Mouse (Mus musculus) lung, adult 2 months (tissue): ENCODE results near the gene Slc22a23. TPM values are rescaled to one million over a fixed set of nuclear protein-coding genes. Genes with fewer than 3 reads are reported as not detected.
"Not testable (repeated sequence)": the region's sequence is repeated elsewhere in the genome, so short reads cannot be mapped to it uniquely, and the experiment has no call there.

Source experiments
- DNase-seq: peaks from one replicate; pipeline ENCODE4 v3.0.0; 2022
- H3K4me1 ChIP-seq: fragments of 200-500 bp; 2 replicates; pipeline ENCODE4 v1.6.1; 2011; ENCODE audit warnings: low read length; ENCODE audit not compliant: control insufficient read depth, insufficient read depth
- H3K4me3 ChIP-seq: fragments of 200-500 bp; replicated peaks from 2 replicates; pipeline ENCODE3; 2011; ENCODE audit warnings: low read depth, mild to moderate bottlenecking, control low read depth, low read length; ENCODE audit errors: extremely low read depth
- CTCF ChIP-seq: fragments of 200-500 bp; IDR thresholded peaks from 2 replicates; pipeline ENCODE4 v1.5.1; 2011; ENCODE audit warnings: mild to moderate bottlenecking, low read length, control low read depth; ENCODE audit not compliant: insufficient read depth
- POLR2A ChIP-seq: fragments of 200-500 bp; IDR thresholded peaks from 2 replicates; pipeline ENCODE4 v1.6.1; 2011; ENCODE audit warnings: low read depth, mild to moderate bottlenecking, control low read depth, low read length, borderline replicate concordance; ENCODE audit errors: extremely low read depth
- WGBS: fragments of 180-500 bp; shearing (Covaris S2); methylation state at CpG from one replicate; pipeline ENCODE4 v1.1.7; 2018; 5-methylcytosine and 5-hydroxymethylcytosine counted together
- polyA plus RNA-seq: library from polyadenylated mRNA; depleted of rRNA; stranded (reverse); fragments of >200 nt; gene quantifications from 2 replicates; pipeline ENCODE4 v1.2.3, GENCODE M21; 2012; rRNA removed

The Slc22a23 gene
- polyA plus RNA-seq, result 78.2 and 81.6 TPM in 2 replicates

- Histone ChIP-seq H3K4me1 (no peaks in the 10 kb centered on the region; the same call in 1 of the 2 replicates), H3K4me3 (peak within 1 kb of the TSS; percentile 76)
- TF ChIP-seq CTCF (peak; percentile 10; the same call in 1 of the 2 replicates), POLR2A (0 out of 2 replicates have a peak, but pooled peaks have one; percentile 15)
- peak; percentile 81 for DNase-seq
- 4% methylated on average over 68 of the region's 69 CpGs for WGBS
These were observed at the start of gene Slc22a23 for GRCm38 (mm10) chr13:34345128-34346085. Gene Slc22a23, minus strand, starts transcription at chr13:34345182.

- WGBS, result 84% methylated on average over 15 of the region's 16 CpGs
- H3K4me1 ChIP-seq, DNase-seq, H3K4me3 ChIP-seq: not testable (repeated sequence)
These were observed 49.3 kb upstream of the Slc22a23 start for GRCm38 (mm10) chr13:34394305-34394704.

DNA sequence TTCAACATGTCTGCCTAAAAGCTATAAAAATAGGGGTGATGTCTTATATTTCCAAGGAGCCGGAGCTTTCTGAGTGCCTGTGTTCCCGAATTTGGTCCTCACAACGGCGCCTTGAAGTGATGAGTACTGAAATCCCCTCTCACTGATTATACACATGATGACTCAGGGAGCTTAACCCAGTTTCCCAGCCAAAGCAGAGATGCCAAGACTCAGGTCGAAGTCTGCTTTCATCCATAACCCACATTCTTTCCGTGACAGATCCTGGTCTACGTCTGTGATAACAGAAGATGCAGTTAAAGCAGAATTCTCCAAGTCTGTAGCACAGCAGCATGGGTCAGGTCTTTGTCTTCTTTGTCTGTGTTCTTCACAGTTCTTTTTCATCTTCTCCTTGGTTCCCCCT is 47.4 kb upstream of the Slc22a23 start:
- DNase-seq, result no peak
- TF ChIP-seq POLR2A, result no peak
- TF ChIP-seq CTCF, result no peak
- 78% methylated on average over 7 of the region's 7 CpGs for WGBS
- Histone ChIP-seq H3K4me1 (no peaks in the 10 kb centered on the region), H3K4me3 (no peak overlapping the region)

DNA sequence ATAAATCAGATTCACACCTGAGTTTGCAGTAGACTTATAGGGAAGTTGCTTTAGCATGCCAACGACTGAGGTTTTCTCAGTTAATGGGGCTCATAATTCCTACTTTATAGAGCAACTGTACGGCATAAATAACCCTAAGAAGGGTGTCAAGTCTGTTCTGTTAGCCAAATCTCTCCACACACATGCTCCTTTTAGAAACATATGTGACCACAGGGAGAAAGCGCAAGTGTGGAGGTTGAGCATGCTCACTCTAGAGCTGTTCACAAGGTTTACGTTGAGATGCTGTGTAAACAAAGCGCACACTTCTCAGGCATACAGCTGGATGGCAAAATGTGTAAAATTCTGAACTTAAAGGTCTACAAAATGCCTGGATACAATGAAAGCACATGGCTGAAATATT is 43.2 kb upstream of the Slc22a23 start:
- Histone ChIP-seq H3K4me3 (no peak overlapping the region), H3K4me1 (no peaks in the 10 kb centered on the region)
- DNase-seq, result no peak
- 80% methylated on average over 5 of the region's 5 CpGs for WGBS
- TF ChIP-seq POLR2A, result no peak
- no peak for TF ChIP-seq CTCF

DNA sequence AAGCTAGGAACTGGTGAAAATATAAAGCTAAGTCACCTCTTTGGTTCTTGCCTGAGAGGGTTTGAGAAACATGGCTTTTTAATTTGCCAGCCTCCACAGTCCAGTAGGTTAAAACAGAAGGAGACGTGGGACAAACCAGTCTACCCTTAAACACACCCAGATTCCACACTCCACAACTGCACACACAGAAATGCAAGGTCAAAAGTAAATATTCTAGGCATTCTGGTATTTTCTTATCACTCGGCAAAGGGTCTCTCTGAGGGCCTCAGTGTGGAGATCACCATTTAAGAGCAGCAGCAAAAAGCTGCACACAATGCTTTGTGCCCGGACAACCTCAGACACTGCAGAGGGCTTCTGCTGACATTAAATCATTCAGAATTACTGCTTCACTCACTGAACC is 38.4 kb upstream of the Slc22a23 start:
- no peak for DNase-seq
- TF ChIP-seq CTCF, result no peak
- WGBS, result 71% methylated on average over 3 of the region's 3 CpGs
- no peak overlapping the region for H3K4me3 ChIP-seq
- no peaks in the 10 kb centered on the region for H3K4me1 ChIP-seq

DNA sequence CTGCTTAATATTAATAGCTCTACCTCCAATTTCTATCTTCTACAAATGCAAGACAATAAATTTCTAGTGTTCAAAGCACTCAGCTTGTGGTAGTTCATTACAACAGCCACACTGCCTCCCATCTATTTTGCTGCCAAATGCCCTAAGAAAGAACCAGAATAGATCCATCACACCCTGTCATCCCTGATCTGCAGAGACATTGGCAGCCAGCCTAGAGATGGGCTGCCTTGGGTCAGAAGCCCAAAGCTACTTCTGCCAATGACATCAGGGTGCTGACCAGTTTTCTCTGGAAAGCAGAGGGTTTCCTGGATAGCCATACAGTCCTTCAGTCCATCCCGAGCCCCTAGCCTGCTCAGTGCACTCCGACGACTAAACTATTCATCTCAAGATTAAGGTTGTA is 33.9 kb upstream of the Slc22a23 start:
- no peaks in the 10 kb centered on the region for H3K4me1 ChIP-seq
- WGBS, result 92% methylated on average over 3 of the region's 3 CpGs
- H3K4me3 ChIP-seq, result no peak overlapping the region
- TF ChIP-seq POLR2A (no peak), CTCF (no peak)
- DNase-seq, result no peak

DNA sequence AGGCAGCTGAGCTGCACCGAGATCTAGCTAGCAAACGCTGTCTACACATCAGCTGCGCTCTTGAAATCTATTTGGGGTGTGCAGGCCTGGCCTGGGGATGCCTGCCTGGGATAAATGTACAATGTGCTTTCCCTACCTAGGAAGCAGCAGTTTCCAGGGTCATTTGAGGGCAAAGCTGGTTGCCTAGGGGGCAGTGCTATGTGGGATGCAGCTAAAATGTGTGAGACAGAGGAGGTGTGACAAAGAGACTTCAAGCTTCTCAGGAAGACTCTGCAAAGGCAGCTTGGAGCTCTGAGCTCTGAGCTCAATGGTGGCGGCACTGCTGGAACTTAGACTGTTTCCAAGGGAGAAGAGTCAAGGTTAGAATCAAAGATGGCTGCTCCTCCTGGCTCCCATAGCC is 30.2 kb upstream of the Slc22a23 start:
- WGBS, result 86% methylated on average over 4 of the region's 4 CpGs
- no peaks in the 10 kb centered on the region for H3K4me1 ChIP-seq
- DNase-seq, result no peak
- no peak for TF ChIP-seq POLR2A
- no peak for TF ChIP-seq CTCF
- no peak overlapping the region for H3K4me3 ChIP-seq

- TF ChIP-seq CTCF (no peak), POLR2A (no peak)
- no peak for DNase-seq
- 89% methylated on average over 5 of the region's 5 CpGs for WGBS
- H3K4me1 ChIP-seq, result no peaks in the 10 kb centered on the region
- no peak overlapping the region for H3K4me3 ChIP-seq
These were observed 28.0 kb upstream of the Slc22a23 start for GRCm38 (mm10) chr13:34372870-34373478.

- Histone ChIP-seq H3K4me1 (no peaks in the 10 kb centered on the region), H3K4me3 (no peak overlapping the region)
- no peak for DNase-seq
- WGBS, result 74% methylated on average over 6 of the region's 6 CpGs
- TF ChIP-seq CTCF (no peak), POLR2A (no peak)
These were observed 27.2 kb upstream of the Slc22a23 start for GRCm38 (mm10) chr13:34371951-34372869.
